Mouse (Mus musculus): ENCODE measurements at regions not wholly inside any gene's neighbourhood (a gene's known extent, or its start where the extent isn't known, plus 50 kb on each side); places are given as distances from the start of the nearest gene placed in this dataset.

- no peak for TF ChIP-seq POLR2A (IDR thresholded peaks at IDR 0.05; ENCODE audit: borderline replicate concordance, insufficient read depth, low read length)
- TF ChIP-seq CTCF (IDR thresholded peaks at IDR 0.05; ENCODE audit: borderline replicate concordance, insufficient read depth, low read depth, low read length) = no peak
Observed at GRCm38 (mm10) chr9:31990456-31990855, 77.2 kb upstream of the Barx2 start.

Measured in cerebellum, adult 2 months (tissue).